Mouse (Mus musculus) C2C12 (cell line): ENCODE measurements at regions not wholly inside any gene's neighbourhood (a gene's known extent, or its start where the extent isn't known, plus 50 kb on each side); places are given as distances from the start of the nearest gene placed in this dataset.

Experiments
- H3K27me3 ChIP-seq: one replicate; pipeline ENCODE4 v1.6.1; 2011; ENCODE audit not compliant: control insufficient read depth, insufficient read depth, insufficient read length
- H3K36me3 ChIP-seq: one replicate; pipeline ENCODE4 v1.6.1; 2011; ENCODE audit not compliant: control insufficient read depth, insufficient read depth
- H3K4me3 ChIP-seq: one replicate; pipeline ENCODE4 v1.5.1; 2011; ENCODE audit warnings: mild to moderate bottlenecking, control low read depth; ENCODE audit not compliant: poor library complexity, insufficient read depth, severe bottlenecking
- H3K79me2 ChIP-seq: one replicate; pipeline ENCODE4 v1.6.1; 2011; ENCODE audit not compliant: control insufficient read depth, insufficient read depth
- H3K79me3 ChIP-seq: one replicate; pipeline ENCODE4 v1.6.1; 2011; ENCODE audit warnings: low read depth, control low read depth
- H3ac ChIP-seq: one replicate; pipeline ENCODE3; 2011; ENCODE audit warnings: low read depth; ENCODE audit not compliant: control insufficient read depth, insufficient read length
- CEBPB ChIP-seq: IDR thresholded peaks from one replicate; pipeline ENCODE4 v1.6.1; 2011; ENCODE audit warnings: low read depth, mild to moderate bottlenecking, control low read depth, moderate library complexity
- CTCF ChIP-seq: IDR thresholded peaks from one replicate; pipeline ENCODE4 v1.5.1; 2011; ENCODE audit not compliant: control insufficient read depth, insufficient read depth, insufficient read length
- FOSL1 ChIP-seq: IDR thresholded peaks from one replicate; pipeline ENCODE4 v1.8.0; 2011; ENCODE audit warnings: mild to moderate bottlenecking, low read length; ENCODE audit not compliant: poor library complexity, insufficient read depth, severe bottlenecking
- MAX ChIP-seq: IDR thresholded peaks from one replicate; pipeline ENCODE4 v1.6.1; 2011; ENCODE audit warnings: mild to moderate bottlenecking, control low read depth
- MYOD1 ChIP-seq: IDR thresholded peaks from one replicate; pipeline ENCODE4 v1.6.1; 2011; ENCODE audit warnings: low read depth; ENCODE audit not compliant: control insufficient read depth, insufficient read length
- MYOG ChIP-seq: IDR thresholded peaks from one replicate; pipeline ENCODE4 v1.6.1; 2011; ENCODE audit not compliant: control insufficient read depth, insufficient read length; ENCODE audit errors: extremely low read depth
- USF1 ChIP-seq: IDR thresholded peaks from one replicate; pipeline ENCODE4 v1.6.1; 2011; ENCODE audit warnings: low read depth, mild to moderate bottlenecking, control low read depth, moderate library complexity

DNA sequence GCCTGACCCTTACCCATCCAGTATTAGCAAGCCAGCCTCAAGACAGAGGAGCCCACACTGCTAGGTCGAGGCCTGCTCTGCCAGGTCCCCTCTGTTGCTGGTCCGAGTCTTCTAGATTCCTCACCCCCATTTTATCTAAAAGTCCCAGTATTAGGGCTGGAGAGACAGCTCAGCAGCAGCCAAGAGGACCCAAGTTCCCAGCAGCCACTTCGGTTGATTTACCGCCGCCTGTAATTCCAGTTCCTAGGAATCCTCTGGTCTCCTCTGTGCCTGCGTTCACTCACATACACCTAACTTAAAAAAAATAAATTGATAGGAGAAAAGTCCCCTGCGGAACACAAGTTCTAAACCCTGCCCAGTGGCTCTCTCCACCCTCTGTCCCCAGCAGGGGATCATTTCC lies 138.9 kb upstream of the Ubl3 start:
- Histone ChIP-seq H3K36me3 (no peaks in the 10 kb centered on the region), H3ac (no peak overlapping the region), H3K79me3 (no peaks in the 10 kb centered on the region), H3K4me3 (no peak overlapping the region), H3K27me3 (no peaks in the 10 kb centered on the region), H3K79me2 (no peaks in the 10 kb centered on the region)
- TF ChIP-seq USF1 (no peak), CEBPB (no peak), FOSL1 (no peak), MAX (no peak), MYOD1 (no peak), MYOG (no peak), CTCF (no peak)

GRCm38 (mm10) chr5:148690823-148691197 lies 138.2 kb upstream of the Ubl3 start:
- no peak overlapping the region for H3K4me3 ChIP-seq
- no peaks in the 10 kb centered on the region for H3K27me3 ChIP-seq
- H3K79me2 ChIP-seq, result no peaks in the 10 kb centered on the region
- H3K79me3 ChIP-seq, result no peaks in the 10 kb centered on the region
- no peaks in the 10 kb centered on the region for H3K36me3 ChIP-seq
- no peak for TF ChIP-seq MYOD1
- no peak for TF ChIP-seq CTCF
- no peak for TF ChIP-seq MYOG
- TF ChIP-seq CEBPB, result no peak
- TF ChIP-seq FOSL1, result no peak
- TF ChIP-seq MAX, result no peak
- TF ChIP-seq USF1, result no peak
- H3ac ChIP-seq, result no peak overlapping the region

DNA sequence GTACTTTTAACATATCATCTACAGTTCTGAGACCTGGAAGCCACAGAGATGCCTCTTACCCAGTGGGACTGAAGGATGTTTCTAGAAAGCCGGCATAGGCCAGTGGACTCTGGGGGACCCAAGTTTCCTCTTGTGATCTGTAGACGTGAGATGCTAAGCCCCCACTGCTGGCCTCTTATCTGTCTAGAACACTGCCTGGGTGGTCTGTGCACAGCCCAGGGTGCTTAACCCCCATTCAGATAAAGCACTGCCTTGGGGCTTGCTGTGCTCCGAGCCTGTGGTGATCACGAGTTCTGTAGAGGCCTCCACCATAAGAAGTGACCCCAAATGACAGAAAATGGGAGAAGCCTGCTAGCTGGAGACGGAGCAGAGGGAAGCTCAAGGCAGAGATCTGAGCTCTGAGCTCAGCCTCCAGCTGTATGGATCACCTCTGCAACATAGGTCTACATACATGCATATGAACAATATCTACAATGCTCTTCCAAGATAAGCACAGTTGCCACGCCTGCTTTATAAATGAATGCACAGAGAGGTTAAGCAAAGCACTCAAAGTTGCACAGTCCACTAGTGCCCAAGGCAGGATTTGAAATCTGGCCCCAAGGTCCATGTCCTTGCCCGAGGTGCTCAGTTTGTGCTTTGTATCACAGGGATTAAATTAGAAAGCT lies 137.7 kb upstream of the Ubl3 start:
- Histone ChIP-seq H3K79me2 (no peaks in the 10 kb centered on the region), H3K4me3 (no peak overlapping the region), H3K27me3 (no peaks in the 10 kb centered on the region), H3K36me3 (no peaks in the 10 kb centered on the region), H3ac (no peak overlapping the region), H3K79me3 (no peaks in the 10 kb centered on the region)
- TF ChIP-seq MAX (no peak), CTCF (no peak), USF1 (no peak), CEBPB (no peak), MYOD1 (no peak), FOSL1 (no peak), MYOG (no peak)

GRCm38 (mm10) chr5:148689297-148689696 lies 136.7 kb upstream of the Ubl3 start:
- Histone ChIP-seq H3K36me3 (no peaks in the 10 kb centered on the region), H3ac (no peak overlapping the region), H3K79me2 (no peaks in the 10 kb centered on the region), H3K79me3 (no peaks in the 10 kb centered on the region), H3K4me3 (no peak overlapping the region), H3K27me3 (no peaks in the 10 kb centered on the region)
- TF ChIP-seq FOSL1, result no peak

GRCm38 (mm10) chr5:148688501-148688900 lies 135.9 kb upstream of the Ubl3 start:
- Histone ChIP-seq H3K36me3 (no peaks in the 10 kb centered on the region), H3K4me3 (no peak overlapping the region), H3K27me3 (no peaks in the 10 kb centered on the region), H3K79me2 (no peaks in the 10 kb centered on the region), H3ac (no peak overlapping the region), H3K79me3 (no peaks in the 10 kb centered on the region)
- TF ChIP-seq CEBPB (no peak), MYOG (no peak), FOSL1 (no peak)

DNA sequence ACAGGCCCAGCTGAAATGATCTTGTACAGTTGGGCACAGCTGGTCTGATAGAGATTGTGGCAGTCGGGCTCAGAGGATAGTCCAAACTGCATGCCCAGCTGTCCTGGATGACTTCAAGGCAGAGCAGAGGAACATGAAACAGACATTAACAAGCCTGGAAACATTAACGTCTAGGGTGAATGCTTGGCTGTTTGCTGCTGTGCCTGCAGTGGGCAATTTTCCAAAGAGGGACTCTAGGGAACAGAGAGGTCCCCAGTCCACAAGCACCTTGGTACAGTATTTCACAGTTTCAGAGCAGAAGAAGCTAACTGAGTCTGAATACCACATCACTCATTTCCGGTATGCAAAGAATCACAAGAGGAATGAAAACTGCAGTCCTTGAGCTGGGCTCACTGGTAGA lies 135.2 kb upstream of the Ubl3 start:
- Histone ChIP-seq H3K79me3 (no peaks in the 10 kb centered on the region), H3K79me2 (no peaks in the 10 kb centered on the region), H3K4me3 (no peak overlapping the region), H3ac (no peak overlapping the region), H3K27me3 (no peaks in the 10 kb centered on the region), H3K36me3 (no peaks in the 10 kb centered on the region)
- TF ChIP-seq MYOG (no peak), FOSL1 (no peak), MAX (no peak), CEBPB (no peak), MYOD1 (no peak), USF1 (no peak), CTCF (no peak)

- Histone ChIP-seq H3K4me3 (no peak overlapping the region), H3K79me2 (no peaks in the 10 kb centered on the region), H3K79me3 (no peaks in the 10 kb centered on the region), H3K36me3 (no peaks in the 10 kb centered on the region), H3ac (no peak overlapping the region), H3K27me3 (no peaks in the 10 kb centered on the region)
- TF ChIP-seq CEBPB (no peak), MYOD1 (no peak), USF1 (no peak), MAX (no peak), MYOG (no peak)
Measured at GRCm38 (mm10) chr5:148684216-148684615, 131.6 kb upstream of the Ubl3 start.
